Mouse (Mus musculus): ENCODE measurements around the gene Slc44a3.

Gene Slc44a3

DNA sequence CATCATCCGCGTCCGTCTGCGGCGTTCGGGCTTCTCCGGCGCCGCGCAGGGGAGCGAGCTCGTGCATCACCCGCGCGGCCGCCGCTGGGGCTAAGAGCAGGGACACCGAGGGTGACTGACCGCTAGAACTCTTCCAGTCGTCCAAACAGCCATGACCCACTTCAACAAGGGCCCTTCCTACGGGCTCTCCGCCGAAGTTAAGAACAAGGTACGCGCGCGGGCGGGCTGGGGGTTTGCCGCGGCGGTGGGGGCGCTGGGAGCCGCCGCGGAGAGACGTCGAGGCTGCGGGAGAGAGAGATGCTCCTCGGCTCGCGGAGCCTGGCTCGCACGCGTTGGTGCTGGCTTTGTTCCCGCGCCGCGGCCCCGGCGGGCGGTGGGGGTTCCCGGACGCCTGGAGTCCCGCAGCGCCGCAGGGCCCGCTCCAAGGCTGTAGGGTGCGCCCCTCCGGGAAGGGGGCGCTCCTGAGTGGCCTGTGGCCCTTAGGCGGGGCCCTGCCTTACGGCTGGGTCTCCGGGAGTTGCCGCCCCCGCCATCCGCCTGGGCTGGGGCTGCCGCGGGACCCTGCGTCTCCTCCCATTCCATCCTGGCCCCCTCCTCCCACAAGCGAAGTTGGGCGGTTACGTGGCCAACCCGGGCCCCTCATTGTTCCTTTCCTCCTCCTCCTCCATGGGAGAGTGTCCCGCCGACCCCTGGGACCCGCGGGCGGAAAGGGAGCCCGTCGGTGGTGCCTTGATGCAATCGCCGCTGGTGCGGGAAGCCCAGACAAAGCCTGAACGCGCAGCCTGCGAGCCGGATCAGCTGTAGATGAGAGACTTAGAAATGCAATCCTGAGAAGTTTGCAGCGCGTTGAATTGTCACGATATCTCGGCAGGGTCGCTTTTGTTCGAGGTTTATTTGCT, 105.3 kb downstream of the Slc44a3 start:
- peak; percentile 57 for DNase-seq (ENCODE audit: low spot score)

DNA sequence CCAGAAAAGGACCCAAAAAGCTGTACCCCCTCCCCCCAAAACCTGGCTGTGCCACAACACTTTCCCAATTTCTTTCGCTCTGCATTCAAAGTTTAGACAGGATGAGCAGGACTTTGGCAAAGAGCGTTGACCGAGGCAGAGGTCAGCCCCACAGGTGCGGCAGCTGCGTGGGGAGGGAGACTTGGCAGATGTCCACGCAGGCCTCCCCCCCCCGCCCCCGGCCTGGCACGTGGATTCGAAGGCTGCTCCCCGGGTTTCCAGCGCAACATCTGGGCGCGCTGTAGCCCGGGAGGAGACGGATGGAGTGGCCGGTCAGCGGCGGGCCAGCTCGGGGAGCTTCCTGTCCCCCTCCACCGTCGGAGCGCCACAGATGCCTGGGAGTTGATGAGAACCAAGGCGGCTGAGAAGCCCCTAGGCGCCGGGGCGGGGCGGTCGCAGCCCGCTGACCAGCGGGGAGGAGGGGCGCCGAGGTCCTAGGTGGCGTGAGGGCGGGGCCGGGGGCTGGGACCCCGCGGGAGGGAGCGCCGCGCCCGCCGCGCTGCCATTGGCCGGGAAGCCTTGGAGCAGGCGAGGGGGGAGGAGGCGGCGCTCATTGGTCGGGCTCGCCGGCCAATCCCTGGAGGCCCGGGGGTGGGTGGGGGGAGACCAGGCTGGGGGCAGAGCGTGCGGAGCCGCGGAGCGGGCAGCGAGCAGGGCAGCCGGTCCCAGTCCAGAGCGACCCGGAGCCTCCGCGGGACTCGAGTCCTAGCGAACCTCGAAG, 106.2 kb downstream of the Slc44a3 start, which contains the start of gene Cnn3:
Gene Cnn3, plus strand, starts transcription at position 637 of the 760 bp plus-strand sequence.
- peak; percentile 65 for DNase-seq (ENCODE audit: low spot score)

DNA sequence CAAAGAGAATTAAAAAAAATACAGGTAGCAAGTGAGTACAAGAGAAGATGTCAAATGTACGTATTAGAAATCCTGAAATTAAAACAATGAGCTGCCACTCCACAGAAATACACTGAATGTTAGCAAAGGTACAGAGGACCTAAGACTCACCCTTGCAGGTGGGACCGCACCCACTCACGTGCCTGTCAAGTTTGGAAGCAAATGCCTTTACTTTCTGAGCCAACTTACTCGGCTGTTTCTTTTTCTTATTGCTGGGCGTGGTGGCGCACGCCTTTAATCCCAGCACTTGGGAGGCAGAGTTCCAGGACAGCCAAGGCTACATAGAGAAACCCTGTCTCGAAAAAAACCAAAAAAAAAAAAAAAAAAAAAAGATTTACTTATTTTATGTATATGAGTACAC, 109.8 kb downstream of the Slc44a3 start:
- no peak for DNase-seq (ENCODE audit: low spot score)

DNA sequence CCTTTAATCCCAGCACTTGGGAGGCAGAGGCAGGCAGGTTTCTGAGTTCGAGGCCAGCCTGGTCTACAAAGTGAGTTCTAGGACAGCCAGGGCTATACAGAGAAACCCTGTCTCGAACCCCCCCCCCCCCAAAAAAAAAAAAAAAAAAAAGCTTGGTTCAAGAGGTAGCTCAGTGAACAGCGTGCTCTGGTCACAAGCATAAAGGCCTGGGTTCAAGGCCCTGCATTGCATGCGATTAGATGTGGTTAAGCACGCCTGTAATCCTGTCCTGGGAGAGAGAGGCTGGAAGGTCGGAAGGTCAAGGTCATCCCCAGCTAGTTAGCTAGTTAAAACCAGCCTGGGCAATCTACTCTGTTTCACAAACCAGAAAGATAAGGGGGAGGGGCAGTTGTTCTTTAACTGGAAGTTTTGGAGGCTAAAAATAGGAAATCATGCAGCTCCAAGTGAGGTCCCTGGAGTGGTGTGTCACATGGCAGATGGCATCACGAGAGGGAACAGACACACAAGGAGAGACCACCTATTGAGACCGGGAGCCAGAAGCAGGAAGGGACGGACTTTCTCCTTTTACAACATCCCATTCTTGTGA, 113.3 kb downstream of the Slc44a3 start:
- no peak for DNase-seq (ENCODE audit: low spot score)

DNA sequence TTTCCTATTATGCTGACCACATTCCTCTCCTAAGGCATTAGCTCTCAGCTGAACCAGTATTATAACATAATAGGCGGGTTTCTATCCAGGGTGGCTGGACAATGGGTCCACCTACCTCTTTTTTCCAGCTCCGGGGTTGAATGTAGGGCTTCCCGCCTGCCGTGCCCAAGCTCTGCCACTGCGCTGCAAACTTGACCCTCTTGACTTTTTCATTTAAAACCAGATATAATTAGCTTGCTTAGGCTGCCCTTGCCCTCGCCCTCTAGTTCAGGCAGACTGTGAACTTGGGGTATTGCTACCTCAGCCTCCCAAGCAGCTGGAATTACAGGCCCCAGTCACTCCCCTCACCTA, 114.0 kb downstream of the Slc44a3 start:
- no peak for DNase-seq (ENCODE audit: low spot score)

DNA sequence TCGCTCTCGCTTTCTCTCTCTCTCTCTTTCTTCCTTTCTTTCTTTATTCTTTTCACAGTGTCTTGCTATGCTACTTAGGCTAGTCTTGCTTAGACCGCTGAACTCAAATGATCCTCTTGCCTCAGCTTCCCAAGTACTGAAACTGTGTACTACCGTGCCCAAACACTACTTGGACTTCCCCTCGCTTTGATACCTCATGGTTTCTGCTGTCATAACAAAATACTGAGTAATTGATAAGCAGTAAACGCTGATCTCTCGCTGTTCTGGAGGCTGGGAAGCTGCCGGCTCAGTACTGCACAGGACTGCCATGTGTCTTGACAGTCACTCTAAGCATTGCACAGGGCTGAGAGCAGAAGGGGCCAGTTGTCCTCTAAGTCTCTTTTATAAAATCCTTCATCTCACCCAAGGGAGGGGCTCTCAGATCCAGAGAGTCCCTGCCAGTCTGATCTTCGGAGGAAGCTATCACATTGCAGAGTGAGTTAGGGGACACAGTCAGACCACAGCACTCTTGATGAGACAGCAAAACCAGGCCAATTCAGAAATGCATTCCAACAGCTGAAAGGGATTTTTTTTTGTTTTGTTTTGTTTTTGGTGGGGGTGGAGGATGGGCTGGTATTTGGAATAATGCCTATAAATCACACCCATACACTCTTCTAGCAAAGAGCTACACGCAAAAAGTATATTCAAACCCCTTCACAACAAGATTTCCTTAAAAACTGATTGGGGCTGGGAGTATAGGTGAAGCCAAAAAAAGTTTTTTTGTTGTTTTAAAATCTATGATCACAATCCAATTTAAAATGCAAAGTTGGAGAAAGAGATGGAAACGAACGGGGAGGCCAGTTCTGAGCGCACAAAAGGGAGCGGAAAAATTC, 114.6 kb downstream of the Slc44a3 start:
- no peak for DNase-seq (ENCODE audit: low spot score)

DNA sequence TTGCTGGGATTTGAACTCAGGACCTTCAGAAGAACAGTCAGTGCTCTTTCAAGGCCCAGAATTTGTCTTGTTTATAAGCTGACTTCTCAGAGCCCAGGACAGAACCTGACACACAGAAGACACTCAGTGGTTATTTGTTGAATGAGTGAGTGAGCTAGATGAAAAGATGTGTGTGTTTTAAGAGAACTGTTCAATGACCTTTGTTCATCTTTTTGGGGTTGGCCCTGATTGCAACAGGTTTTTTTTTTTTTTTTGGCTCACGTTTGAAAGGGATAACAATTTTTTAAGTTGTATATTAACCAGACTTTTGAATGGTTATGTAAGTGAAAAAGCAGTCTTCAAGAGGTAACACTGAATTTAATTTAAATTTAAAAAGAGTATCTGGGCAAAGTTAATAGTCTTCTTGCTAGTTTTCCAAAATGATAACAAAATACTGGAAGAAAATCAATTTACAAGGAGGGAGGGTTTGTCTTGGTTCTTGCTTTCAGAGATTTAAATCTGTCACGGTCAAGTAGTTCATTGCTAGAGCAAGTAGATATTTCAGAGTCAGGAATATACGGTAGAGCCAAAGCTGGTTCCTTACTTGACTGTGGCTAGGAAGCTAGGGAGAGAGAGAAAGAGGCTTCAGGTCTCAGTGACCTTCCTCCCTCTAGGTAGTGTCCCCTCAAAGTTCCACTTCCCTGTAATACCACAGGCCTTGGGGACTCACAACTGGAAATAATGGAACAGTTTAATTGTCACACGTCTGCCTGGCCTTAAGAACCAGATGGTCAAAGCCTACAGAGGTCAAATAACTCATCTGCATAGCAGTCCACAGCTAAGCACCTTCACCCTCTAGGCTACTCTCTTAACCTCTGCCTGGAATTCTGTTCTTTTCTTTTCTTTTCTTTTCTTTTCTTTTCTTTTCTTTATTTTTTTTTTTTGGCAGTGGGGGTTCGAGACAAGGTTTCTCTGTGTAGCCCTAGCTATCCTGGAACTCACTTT, 115.7 kb downstream of the Slc44a3 start:
- no peak for DNase-seq (ENCODE audit: low spot score)

DNA sequence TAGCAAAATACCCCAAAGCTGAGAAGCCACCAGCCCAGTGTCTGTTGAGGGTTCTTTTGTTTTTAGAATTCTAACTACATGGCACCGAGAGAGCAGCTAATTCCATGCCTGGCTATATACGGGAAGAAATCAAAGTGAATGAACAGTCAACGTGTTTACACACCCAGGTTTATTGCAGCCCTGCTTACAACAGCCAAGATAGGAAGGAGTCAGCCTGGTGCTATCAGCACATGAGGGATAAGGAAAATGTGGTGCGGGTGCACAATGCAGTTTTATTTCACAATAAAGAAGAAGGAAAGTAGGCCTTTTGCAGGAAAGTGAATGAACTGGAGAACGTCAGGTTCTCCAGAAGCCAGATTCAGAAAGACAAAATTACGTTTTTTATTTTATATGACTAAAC, 120.8 kb downstream of the Slc44a3 start:
- DNase-seq (ENCODE audit: low spot score): no peak

Data from c-Kit-positive CD71-positive TER-119-positive erythroid progenitor cells, embryonic 14.5 days (primary cell).